Mouse (Mus musculus): Measurements from ENCODE around the gene Trim24.

Gene Trim24

DNA sequence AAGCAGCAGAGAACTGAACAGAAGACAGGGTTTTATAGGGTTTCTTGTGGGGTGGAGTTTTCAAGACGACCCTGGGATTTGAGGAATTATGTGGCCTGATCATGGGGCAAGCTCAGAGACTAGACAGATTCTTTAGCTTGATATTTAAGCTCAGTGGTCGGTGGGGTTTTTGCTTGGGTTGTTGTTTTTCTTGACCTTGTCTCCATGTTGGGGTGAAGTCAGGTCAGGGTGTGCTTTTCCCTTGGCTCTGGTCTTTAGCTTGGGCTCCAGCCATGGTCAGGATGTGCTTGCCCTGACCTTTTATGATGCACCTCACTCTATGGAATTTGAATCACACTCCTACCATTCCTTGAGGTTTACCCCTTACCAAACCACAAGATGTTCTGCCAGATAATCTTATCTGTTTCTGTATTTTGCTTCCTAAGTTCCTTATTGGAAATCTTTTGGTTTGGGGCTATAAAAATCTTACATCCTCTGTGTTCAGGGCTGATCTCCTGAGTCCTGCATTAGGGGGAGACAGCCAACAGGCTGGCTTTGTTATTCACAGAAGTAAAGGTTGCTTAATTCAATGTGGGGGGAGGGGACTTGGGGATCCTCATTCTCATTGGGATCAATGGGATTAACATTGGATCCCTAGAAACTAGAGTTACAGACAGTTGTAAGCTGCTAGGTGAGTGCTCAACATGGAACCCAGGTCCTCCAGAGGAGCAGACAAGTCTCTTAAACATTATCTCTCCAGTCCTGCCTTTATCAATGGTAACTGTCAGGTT is 6.5 kb upstream of the Trim24 start:
- DNase-seq (ENCODE audit: low spot score) = no peak

DNA sequence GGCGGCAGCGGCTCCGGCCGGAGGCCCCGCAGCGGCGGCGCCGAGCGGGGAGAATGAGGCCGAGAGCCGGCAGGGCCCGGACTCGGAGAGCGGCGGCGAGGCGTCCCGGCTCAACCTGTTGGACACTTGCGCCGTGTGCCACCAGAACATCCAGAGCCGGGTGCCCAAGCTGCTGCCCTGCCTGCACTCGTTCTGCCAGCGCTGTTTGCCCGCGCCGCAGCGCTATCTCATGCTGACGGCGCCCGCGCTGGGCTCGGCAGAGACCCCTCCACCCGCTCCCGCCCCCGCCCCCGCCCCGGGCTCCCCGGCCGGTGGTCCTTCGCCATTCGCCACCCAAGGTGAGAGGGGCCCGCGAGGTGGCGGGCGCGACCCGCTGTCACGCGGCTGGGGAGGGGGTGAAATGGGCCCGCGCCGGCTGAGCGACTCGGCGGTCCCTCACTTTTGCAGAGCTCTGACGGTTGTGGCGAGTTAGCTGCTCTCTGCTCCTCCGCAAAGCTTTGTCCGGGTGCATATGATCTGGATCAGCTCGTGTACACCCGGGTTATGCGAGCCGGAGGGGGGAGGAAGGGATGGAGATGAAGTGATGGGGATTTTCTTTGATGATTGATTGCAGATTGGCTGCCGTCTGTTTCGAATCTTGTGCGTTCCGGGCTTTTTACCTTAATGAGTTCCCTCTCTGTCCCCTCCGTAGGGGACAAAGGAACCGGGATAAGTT is 683 bp downstream of the Trim24 start:
- DNase-seq (ENCODE audit: low spot score) = peak; percentile 75

GRCm38 (mm10) chr6:37872861-37873260 is 2.2 kb downstream of the Trim24 start:
- DNase-seq (ENCODE audit: low spot score) = no peak

- no peak for DNase-seq (ENCODE audit: low spot score)
Observed at GRCm38 (mm10) chr6:37873731-37874130, 3.1 kb downstream of the Trim24 start.

DNA sequence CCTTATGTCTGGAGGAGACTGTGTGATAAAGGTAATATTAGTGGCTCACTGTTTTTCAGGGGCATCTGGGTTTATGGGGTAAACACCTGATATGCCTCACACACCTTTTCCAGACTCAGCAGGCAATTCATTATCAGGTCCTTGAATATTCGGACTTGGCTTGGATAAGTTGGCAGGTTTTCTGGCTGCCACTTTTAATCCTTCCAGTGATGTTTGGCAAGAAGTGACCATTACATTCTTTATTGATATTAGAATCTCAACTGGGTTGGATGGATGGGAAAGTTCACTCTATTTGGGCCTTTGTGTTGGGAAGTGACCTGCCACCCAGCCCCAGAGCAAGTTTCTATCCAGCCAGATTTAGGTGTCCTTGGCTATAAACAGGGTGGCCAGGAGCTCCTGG is 7.6 kb downstream of the Trim24 start:
- no peak for DNase-seq (ENCODE audit: low spot score)

GRCm38 (mm10) chr6:37880586-37880985 is 10.0 kb downstream of the Trim24 start:
- no peak for DNase-seq (ENCODE audit: low spot score)

- no peak for DNase-seq (ENCODE audit: low spot score)
Observed at GRCm38 (mm10) chr6:37893586-37893985, 23.0 kb downstream of the Trim24 start.

DNA sequence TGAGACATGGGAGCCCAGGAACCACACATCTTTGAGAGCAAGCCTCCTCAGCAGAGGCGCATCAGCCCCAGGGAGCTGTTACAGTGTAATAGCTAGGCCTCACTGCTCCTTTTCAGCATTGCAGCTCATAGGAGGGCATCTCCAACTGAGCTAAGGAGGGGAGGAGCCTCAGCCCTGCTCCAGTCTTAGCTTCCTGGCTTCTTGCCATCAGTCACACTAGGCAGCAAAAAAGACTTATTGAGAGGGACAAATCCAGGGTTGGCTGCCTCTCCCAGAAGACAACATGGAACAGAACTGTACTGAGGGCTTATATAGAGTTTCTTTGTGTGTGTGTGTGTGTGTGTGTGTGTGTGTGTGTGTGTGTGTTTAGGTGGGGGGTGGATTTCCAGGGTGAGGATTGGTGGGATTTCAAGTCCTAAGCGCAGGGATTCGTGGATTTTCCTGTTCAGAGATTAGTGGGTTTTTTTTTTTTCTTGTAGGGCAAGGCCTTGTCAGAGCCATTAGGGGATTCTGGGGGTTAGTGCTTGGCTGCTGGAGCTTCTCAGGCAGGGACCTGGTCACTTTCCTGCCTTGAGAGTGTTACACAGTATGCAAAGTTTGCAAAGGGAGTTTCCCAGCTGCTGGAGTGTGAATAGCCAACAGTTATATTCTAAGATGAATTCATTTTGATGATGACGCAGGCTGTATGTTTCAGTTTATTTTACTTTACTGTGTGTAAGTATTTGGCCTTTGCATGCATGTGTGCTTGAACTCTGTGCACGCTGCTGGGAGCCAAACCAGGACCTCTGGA is 25.2 kb downstream of the Trim24 start:
- no peak for DNase-seq (ENCODE audit: low spot score)

GRCm38 (mm10) chr6:37900221-37900620 is 29.6 kb downstream of the Trim24 start:
- DNase-seq (ENCODE audit: low spot score) = no peak

- DNase-seq (ENCODE audit: low spot score) = no peak
Observed at GRCm38 (mm10) chr6:37901791-37902190, 31.2 kb downstream of the Trim24 start.

DNA sequence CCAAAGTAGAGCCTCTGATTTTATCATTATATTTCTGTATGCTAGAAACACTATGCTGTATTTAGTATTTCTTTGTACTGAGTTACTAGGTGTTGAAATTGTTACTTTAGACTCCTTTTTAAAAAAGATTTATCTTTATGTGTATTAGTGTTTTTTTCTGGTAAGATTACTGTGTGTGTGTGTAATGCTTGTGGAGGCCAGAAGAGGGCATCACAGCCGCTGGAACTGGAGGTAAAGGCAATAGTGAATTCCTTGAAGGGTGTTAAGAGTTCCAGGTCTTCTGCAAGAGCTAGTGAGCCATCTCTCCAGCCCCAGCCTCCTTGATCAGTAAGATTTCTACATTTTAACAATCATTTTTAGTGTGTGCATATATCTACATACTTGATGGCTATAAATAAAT is 33.2 kb downstream of the Trim24 start:
- no peak for DNase-seq (ENCODE audit: low spot score)

DNA sequence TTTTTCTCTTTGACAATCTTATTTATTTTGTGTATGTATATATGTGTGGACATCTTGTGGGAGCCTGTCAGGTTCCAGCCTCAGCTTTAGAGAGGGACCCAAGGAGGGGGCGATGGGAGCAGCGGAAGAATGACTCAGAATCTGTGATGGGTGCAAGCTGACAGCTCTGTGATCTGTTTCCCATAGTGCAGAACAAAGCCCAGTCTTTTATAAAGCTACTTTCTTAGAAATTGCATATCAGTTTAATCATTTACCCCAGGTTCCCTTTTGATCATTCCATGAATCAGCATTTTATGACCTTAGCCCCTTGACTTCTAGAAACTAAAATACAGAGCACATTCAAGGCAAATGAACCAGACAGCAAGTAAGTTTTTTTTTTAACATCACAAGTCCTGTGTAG is 42.9 kb downstream of the Trim24 start:
- no peak for DNase-seq (ENCODE audit: low spot score)

- no peak for DNase-seq (ENCODE audit: low spot score)
Observed at GRCm38 (mm10) chr6:37925104-37925503, 54.5 kb downstream of the Trim24 start.

GRCm38 (mm10) chr6:37926751-37927150 is 56.1 kb downstream of the Trim24 start:
- no peak for DNase-seq (ENCODE audit: low spot score)

DNA sequence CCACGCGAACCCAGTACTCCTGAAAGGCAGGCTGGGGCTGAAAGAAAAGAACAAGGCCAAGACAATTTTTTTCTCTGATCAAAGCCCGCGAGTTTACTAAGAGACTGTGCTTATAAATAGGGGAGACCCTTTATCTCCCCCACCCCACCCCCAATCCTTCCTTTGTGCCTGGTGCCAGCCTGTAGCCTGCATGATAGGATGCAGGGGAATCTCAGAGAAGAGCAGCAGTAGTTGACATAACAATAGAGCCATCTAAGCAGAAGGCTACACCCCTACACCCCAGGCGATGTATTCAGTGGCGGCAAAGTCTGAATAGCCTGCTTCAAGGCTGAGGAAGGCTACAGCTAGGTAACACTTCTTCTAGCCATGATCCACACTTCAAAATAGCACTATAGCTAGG is 65.9 kb downstream of the Trim24 start:
- no peak for DNase-seq (ENCODE audit: low spot score)

DNA sequence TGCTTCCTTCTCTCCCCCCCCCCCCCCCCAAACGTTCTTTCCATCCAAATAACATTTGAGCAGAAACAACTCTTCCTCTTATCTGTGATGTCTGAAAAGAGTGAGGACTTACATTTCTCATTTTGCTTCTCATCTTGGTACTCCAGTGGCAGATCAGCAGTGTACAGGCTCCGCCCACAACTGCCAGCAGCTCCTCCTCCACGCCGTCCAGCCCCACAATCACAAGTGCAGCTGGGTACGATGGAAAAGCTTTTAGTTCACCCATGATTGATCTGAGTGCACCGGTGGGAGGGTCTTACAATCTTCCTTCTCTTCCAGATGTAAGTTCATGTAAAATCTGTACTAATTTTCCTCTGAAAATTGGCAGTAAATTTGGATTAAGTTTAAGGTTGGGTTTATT is 80.7 kb downstream of the Trim24 start:
- DNase-seq (ENCODE audit: low spot score) = no peak

DNA sequence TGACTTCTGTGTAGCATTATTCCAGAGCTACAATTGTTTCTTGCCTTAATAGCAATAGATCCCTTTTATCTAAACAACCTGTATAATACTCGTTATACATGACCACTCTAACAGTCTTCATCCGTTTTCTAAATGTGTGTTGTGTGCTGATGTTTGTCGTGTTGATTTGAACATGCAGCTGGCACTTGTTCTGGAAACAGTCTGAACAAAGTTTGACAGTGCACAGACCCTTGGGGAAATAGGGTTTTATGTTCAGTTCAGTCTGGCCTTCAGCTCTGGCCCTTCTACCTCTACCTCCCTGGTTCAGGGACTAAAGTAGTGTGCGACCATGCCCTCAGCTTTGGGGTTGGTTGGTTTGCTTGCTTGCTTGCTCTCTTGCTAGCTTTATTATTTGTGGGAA is 96.8 kb downstream of the Trim24 start:
- no peak for DNase-seq (ENCODE audit: low spot score)

- DNase-seq (ENCODE audit: low spot score) = peak; percentile 48
Observed at GRCm38 (mm10) chr6:38007459-38007858, 136.8 kb downstream of the Trim24 start.

- no peak for DNase-seq (ENCODE audit: low spot score)
Observed at GRCm38 (mm10) chr6:38012829-38013228, 142.2 kb downstream of the Trim24 start.

All from yolk sac, embryonic 10.5 days (tissue).